Mouse (Mus musculus): Measurements from ENCODE around the gene Stk11ip.

Stk11ip gene

GRCm38 (mm10) chr1:75541496-75541895 is 20.2 kb downstream of the Stk11ip start:
- DNase-seq (ENCODE audit: low read depth, low spot score): no peak

GRCm38 (mm10) chr1:75544351-75544750 is 23.0 kb downstream of the Stk11ip start:
- DNase-seq (ENCODE audit: low read depth, low spot score): no peak

GRCm38 (mm10) chr1:75545965-75546956 is 24.9 kb downstream of the Stk11ip start, which contains the start of gene Slc4a3:
Gene Slc4a3 (plus strand): TSS chr1:75546266.
- DNase-seq (ENCODE audit: low read depth, low spot score): peak; percentile 55

- DNase-seq (ENCODE audit: low read depth, low spot score): no peak
These were observed 26.0 kb downstream of the Stk11ip start for GRCm38 (mm10) chr1:75547351-75547750.

DNA sequence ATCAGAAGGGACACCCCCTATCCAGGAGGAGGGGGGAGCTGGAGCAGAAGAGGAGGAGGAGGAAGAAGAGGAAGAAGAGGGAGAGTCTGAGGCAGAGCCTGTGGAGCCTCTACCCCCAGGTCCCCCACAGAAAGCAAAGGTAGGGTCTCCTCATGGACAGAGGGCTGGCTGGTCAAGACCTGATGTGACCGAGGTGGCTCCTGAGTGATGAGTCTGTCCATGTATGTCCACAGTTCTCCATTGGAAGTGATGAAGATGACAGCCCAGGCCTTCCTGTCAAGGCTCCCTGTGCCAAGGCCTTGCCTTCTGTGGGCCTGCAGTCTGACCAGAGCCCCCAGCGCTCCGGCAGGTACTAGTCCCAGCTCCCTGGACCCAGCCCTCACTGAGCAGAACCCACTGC is 26.8 kb downstream of the Stk11ip start:
- no peak for DNase-seq (ENCODE audit: low read depth, low spot score)

- DNase-seq (ENCODE audit: low read depth, low spot score): no peak
These were observed 27.5 kb downstream of the Stk11ip start for GRCm38 (mm10) chr1:75548871-75549270.

DNA sequence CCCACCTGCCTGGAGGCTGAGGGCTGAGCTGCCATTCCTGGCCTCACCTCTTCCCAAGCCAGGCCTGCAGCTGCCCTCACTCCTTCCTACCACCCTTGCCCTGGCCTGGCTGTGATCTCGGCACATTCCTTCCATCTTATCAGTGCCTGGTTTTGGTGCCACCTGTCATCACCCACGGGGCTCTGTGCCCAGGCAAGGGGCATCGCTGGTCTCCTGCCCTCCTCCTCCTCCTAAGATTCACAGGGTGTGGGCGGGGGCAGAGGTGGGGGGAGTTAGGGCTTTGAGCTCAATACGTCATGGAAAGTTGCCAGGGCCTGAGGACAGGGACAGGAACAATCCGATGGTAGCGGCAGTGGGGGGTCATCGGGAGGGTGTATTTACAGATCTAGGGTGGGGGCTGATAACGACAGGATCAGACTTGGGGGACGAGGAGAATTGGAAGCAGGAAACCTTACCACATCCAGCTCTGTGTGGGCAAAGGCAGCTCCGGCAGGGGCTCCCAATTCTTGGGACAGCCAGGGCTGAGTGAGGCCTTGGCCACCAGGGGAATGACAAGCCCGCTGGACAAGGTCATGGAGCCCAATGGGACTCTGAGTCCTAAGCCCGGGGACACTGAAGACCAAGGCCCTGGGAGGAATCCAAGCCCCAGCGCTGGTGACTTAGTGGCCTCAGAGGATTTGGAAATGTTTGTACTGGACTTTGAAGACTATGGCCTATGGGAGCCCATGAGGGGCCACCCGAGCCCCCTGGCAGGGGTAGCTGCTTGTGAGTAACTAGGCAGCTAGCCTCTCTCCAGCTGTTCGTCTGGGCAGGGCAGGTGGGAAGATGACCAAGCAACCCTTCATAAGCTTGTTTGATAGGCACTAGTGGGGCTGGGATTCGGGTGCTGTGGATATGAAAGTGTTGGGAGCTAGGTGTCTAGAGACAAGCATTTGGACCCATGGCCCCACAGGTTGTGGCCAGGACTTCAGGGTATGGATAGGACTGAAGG is 28.3 kb downstream of the Stk11ip start:
- DNase-seq (ENCODE audit: low read depth, low spot score): no peak

- DNase-seq (ENCODE audit: low read depth, low spot score): no peak
These were observed 29.3 kb downstream of the Stk11ip start for GRCm38 (mm10) chr1:75550586-75550985.

DNA sequence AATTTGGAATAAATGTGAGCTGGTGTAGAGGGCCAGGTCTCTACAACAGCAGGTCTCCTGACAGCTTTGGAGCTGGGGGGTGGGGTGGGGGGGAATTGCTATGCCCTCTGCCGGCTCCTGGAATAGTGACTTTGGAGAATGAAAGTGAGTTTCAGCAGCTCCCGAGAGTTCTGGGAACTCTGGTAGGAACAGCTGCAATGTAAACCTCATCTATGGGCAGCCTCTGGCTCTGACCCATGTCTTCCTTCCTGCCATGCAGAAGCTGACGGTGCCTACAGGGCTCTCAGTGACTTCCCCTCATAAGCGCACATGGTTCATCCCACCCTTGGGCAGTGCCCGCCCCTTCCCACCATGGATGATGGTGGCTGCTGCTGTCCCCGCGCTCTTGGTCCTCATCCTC is 34.4 kb downstream of the Stk11ip start:
- DNase-seq (ENCODE audit: low read depth, low spot score): no peak

DNA sequence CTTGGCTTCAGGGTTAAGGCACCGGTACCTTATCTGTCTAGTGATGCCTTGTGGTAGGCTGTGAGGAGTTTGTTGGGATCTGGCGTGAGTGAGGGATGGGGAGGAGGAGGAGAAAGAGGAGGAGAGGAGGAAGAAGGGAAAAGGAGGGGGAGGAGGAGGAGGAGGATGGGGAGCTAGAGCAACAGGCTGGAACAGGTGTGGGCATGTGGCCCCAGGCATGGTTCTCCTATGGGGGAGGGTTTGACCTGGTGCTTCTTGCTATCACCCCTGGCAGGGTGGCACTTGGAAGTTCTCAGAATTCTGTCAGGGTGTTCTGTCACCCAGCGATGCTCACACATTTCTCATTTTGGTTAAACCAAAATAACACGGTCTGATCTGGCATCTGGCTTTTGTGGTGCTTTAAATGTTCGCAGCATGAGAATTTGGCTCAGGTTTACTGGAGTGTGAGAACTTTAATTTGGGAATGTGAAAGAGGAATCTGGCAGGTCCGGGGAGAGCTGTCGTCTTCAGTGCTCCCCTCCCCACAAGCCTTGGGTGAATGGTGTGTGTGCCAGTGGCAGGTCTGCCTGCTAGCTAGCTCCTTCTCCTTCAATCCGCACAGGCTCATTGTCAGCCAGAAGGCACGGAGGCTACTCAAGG is 34.9 kb downstream of the Stk11ip start:
- no peak for DNase-seq (ENCODE audit: low read depth, low spot score)

GRCm38 (mm10) chr1:75557041-75557440 is 35.7 kb downstream of the Stk11ip start:
- DNase-seq (ENCODE audit: low read depth, low spot score): no peak

GRCm38 (mm10) chr1:75558388-75559178 is 37.3 kb downstream of the Stk11ip start:
- DNase-seq (ENCODE audit: low read depth, low spot score): no peak

GRCm38 (mm10) chr1:75559212-75559925 is 38.0 kb downstream of the Stk11ip start:
- peak; percentile 96 for DNase-seq (ENCODE audit: low read depth, low spot score)

GRCm38 (mm10) chr1:75560206-75560913 is 39.0 kb downstream of the Stk11ip start:
- no peak for DNase-seq (ENCODE audit: low read depth, low spot score)

DNA sequence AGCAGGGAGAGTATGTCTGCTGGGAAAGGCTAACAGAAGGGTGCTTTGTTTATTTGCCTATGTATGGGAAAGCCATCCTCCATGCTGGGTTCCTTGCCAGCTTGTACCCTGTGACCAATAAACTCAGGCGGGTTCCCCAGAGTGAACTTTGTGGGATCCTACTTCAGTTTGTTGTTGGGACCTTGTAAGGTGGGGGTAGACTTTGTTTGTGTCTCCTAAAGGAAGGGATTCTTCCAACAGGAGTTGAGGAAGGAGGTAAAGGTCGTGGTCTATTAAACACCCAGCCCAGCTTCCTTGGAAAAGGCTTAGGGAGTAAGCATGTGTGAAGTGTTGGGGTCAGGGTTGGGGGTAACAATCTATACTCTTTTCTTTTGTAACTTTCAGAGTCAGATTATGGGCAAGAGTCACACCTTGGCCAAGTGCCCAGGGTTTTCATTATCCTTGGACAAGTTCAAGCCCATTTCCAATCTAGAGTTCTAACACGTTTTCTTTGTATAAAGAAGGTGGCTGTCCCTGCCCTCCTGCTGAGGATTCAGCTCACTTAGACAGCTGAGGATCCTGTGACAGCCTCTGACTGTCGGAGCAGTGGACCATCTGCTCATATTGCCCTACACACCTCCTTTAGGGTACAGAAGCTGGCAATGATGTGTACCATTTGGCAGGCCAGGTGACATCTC is 40.0 kb downstream of the Stk11ip start:
- no peak for DNase-seq (ENCODE audit: low read depth, low spot score)

GRCm38 (mm10) chr1:75561898-75562238 is 40.5 kb downstream of the Stk11ip start:
- no peak for DNase-seq (ENCODE audit: low read depth, low spot score)

DNA sequence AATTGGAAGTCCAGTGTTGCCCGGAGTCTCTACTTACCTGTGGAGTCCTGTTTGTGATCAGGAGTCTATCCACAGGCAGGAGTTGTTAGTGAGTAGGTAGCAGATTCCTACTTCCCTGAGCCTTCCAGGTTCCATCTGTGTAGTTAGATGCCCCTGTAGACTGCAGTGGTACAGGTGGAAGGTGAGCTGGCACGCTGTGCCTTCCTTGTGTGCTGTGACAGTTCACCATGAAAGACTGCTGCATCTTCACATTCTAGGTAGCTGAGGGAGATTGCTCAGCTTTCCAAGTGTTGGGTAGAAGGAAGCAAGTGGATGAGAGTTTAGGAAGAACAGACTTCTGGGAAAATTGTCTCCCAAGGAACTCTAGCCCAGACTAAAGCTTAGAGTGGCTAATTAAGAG is 42.8 kb downstream of the Stk11ip start:
- DNase-seq (ENCODE audit: low read depth, low spot score): no peak

GRCm38 (mm10) chr1:75564916-75565315 is 43.6 kb downstream of the Stk11ip start:
- no peak for DNase-seq (ENCODE audit: low read depth, low spot score)

DNA sequence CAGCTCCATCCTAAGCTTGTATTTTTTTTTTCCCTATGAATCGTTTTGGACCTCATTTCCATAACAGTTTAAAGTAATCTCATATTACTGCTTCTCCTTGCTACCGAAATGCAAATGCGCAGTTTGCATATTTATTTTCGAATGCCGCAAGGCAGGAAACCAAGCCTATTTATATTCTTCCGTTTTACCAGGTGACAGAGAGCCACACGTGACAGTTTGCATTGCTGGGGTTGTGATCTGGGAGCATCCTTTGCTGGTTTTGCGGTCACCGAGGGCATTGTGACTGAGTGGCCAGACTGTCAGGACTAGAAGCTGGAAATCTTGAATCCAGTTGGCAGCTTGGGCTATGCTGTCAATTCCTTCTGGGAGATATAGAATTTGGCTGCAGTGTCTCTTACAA is 44.3 kb downstream of the Stk11ip start:
- no peak for DNase-seq (ENCODE audit: low read depth, low spot score)

All from mesoderm, embryonic 11.5 days (tissue).